Mouse (Mus musculus): Measurements from ENCODE around the gene Bag6.

Gene Bag6

DNA sequence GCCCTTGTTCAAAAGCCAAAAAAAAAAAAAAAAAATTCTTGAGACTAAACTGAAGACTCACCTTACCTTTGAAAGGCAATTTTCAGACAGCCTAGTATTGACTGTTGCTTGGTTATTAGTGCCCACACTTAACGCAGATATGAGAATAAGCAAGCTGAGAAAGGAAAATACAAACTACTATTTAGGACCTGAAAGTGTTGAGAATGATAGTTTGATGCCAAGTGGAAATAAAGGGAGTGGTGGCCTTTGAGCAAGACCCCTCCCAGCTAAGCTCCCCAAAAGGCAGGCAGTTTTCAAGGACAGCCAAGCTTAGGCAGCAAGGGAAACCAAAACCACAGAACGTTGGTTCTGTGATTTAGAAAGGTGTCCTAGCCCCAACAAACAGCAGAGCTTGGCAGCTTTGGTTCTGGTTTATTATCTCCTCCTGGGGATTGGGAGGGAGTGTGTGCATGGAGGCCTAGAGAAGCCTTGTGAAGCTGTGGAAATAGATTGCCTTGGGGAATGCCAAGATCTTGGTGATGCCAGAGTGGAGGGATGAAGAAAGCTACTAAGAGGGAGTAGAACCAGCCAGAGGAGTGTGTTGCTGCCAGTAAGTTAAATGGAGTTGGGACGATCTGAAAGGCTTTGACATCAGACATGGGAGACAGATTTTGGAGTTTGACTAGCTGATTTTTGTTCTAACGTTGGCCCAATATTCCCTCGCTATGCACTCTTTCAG, 13.1 kb downstream of the Bag6 start:
- no peak for DNase-seq

- DNase-seq = peak; percentile 44 to 50
Measured at GRCm38 (mm10) chr17:35152121-35152520, 17.1 kb downstream of the Bag6 start.

GRCm38 (mm10) chr17:35153077-35153476, 18.1 kb downstream of the Bag6 start:
- no peak for DNase-seq

DNA sequence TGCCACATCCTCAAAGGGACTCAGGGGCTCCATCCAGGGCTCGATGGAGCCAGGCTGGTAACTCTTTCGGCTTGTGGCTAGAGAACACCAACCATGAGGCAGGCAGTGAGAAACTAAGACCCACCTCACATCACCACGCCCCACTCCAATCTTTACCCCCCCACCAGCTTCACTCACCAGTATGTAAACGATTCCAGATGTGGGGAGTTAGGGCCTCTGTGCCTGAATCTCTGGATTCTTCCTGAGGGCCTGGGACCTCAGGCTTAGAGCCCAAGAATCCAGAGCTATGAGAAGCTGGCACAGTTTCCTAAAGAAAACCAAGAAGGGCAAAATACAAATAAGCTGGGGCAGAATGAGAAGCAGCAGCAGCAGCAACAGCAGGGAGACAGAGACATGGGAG, 19.0 kb downstream of the Bag6 start:
- DNase-seq = no peak

DNA sequence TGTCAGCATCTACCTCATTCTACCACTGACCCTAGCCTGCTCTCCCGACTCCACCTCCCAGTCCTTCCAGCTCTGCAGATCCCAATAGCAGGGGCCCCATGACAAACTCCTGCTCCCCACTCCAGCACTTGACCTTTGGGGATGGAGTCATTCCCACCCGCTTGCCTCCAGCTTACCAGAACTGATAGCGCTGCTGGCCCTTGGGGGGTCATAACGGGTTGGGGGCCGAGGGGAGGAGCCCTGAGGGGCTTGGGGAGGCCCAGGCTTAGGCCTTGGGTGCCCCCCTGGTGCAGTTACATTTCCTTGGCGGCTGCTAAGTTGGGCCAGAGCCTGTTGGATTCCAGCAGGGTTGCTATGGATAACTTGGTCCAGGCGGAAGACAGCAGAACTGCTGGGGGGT, 19.6 kb downstream of the Bag6 start:
- no peak for DNase-seq

DNA sequence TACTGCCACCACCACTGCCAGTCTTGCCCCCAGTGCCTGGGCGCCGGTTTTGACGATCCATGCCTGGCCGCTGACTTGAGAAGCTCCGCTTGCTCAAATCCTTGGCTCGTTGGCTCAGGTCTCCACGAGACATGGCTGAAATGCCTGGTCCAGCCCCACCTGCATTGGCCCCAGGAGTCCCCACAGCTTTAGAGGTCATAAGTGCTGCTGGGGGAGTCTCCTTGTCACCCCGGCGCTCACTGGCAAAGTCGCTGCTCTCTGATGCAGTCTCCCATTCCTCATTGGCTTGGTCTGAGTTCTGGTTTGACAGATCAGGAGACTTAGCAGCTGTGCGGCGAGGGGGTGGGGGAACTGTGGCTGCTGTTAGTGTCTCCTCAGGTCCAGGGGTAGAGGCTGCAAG, 20.5 kb downstream of the Bag6 start:
- DNase-seq = no peak

DNA sequence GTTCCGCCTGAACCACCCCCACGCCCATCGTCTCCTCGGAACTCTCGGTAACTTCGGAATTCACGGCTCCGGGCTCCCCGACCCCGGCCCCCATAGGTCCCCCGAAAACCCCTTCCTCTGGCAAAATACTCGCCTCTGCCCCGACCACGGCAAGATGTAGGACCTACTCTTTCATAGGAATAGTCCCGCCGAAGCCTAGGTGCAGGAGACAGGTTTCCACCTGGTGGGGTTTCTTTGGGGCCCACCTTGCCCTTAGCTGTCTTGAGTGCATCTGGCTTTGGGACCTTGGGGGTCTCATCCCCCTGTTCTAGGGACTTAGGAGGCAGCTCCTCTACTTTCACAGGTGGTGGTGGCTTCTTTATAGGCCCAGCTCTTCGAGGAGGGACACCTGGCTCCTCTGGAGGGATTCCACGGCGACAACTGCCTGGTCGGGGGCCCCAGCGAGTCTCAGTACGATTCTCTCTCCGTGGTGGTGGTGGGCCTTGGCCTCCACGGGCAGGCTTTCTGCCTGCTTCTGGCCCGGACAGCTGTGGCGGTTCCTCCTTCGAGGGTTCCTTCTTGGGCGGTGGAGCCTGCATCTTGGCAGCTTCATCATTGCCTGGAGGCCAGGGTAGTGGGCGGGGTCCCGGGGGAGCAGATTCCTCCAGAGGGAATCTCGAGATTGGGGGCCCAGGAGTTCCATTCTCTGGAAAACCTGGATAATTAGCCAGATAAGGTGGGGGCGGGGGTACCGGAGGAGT, 21.7 kb downstream of the Bag6 start:
- no peak for DNase-seq

DNA sequence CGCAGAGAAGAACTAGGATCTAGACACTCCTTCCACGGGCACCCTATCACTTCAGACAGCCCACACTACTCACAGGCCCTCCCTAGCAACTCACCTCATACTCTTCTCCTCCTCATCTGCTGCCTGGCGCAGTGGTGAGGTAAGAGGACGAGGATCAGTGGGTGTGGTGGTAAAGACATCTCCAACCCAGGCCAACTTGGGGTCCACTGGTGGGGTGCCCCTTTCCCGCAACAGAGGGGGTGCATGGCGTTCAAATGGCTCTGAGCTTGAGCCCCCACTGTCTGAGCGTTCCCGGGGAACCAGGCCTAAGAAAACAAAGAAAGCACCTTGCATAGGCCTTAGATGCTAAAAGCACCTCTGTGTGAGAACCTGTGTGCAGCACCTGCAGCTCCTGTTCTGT, 22.3 kb downstream of the Bag6 start:
- DNase-seq = no peak

DNA sequence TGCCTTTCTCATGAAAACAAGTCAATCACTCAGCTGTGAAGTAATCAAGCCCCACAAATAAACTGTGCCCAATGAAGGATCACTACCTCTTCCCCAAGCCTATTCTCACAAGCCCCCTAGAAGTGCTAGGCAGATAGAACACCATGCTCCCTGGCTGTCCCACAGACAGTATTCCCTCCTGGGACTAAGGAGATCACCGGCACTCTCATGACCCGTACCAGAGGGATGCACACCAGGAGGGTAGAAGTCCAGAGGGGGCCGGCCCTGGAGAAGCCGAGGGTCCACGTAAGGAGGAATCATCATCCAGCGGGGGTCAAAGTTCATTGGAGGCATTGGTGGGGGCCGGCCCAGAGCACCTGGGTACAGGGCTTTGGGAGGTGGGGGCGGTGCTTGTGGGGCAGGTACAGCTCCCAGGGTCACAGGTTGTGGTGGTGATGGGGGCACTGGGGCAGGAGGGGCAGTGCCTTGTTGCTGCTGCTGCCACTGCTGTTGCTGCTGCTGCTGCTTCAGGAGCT, 22.7 kb downstream of the Bag6 start:
- DNase-seq = no peak

- DNase-seq = no peak
Measured at GRCm38 (mm10) chr17:35158850-35159593, 24.0 kb downstream of the Bag6 start.

- DNase-seq = no peak
Measured at GRCm38 (mm10) chr17:35159638-35160037, 24.7 kb downstream of the Bag6 start.

GRCm38 (mm10) chr17:35161421-35161820, 26.4 kb downstream of the Bag6 start:
- DNase-seq = no peak

- no peak for DNase-seq
Measured at GRCm38 (mm10) chr17:35162121-35162520, 27.1 kb downstream of the Bag6 start.

- peak; percentile 54 to 73 for DNase-seq
Measured at GRCm38 (mm10) chr17:35162730-35163129, 27.8 kb downstream of the Bag6 start.

DNA sequence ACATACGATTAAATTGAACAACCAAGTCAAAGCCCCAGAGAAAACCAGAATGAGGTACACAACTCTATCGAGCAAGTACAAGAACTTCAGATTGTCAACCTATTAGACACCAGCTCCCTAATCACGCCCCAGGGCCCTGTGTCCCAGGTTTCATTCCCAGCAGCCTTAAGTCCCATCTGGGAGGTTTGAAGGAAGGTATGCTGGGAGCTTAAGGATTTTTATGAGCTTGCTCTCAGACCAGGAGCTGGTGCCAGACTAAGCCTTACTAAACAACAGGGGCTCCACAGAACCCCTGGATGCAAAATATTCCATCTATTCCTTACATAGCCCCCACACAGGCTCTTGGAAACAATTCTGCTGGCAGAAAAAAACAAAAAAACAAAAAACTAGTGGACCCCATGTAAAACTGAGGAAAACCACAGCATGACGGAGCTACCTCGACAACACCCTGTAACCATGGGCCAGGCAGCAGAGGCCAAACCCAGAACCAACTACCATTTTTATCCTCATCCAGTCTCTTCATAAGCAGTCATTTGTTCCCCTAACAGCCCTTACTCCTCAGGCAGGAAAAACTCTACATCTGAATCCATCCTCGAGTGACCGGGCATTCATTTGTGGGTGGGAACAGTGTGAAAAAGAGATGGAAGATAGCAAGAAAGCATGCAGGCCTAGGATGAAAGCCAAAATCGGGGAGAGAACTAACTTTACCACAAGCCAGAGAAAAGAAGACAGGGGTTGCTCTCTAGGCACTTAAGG, 28.5 kb downstream of the Bag6 start:
- no peak for DNase-seq

DNA sequence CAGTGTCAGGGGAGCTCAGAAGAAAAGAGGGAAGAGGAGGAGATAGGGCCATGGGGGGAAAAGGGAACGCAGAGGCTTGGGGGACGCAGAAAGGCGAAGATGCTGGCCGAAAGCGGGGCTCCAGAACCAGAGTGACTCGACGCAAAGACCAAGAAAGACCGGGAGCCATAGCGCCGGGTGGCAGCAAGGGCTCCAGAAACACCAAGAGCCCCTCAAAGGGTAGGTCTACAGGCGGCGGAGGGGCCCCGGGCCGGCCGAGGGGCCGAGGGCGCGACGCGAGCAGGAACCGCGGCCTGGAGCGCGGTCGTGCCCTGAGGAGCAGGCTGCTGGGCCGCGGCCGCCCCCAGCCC, 29.2 kb downstream of the Bag6 start:
- peak in 1 of 2 experiments; percentile 39 for DNase-seq

DNA sequence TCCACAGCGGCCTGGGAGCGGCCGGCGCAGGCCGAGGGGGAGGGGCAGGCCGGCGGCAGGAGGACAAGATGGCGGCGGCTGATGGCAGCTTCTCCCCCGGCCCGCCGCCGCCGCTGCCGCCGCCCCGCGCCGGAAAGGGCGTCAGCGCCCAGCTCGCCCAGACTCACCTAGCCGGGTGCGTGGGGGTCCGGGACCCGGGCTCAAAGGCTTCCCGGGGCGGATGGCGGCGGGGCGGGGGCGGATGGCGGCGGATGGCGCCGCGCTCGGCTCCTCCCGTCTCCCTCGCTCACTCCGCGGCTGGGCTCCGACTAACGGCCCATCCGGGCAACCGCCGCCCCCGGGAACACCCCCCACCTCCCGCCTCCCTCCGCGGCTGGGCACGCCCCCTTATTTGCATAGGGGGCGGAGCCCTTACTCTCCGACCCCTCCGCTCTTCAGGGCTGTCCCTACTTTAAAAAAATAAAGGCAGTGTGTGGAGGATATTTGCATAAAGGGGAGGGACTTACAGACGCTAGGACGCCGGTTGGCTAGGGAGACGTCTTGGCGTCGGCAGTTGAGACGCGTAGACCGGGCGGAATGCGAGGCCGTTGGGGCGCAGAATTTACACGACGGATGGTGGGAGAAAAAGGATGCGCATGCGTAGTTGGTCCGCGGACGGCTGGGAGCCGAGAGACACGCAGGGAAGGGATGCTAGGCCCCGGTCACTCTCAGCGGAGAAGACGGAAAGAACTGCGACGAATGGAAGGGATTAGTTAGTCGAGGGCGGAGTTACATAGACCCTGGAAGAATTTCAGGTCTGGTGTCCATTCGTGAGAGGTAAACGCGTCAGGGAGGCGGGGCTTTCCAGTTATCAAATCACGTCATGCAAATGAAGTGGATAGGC, 29.8 kb downstream of the Bag6 start, which contains the start of gene Prrc2a:
TSS of gene Prrc2a (minus strand) at position 330 of the 883 bp plus-strand sequence.
- peak; percentile 97 to 99 for DNase-seq

GRCm38 (mm10) chr17:35165451-35166155, 30.6 kb downstream of the Bag6 start:
- no peak for DNase-seq

- peak; percentile 82 to 83 for DNase-seq
Measured at GRCm38 (mm10) chr17:35166352-35167035, 31.5 kb downstream of the Bag6 start.

DNA sequence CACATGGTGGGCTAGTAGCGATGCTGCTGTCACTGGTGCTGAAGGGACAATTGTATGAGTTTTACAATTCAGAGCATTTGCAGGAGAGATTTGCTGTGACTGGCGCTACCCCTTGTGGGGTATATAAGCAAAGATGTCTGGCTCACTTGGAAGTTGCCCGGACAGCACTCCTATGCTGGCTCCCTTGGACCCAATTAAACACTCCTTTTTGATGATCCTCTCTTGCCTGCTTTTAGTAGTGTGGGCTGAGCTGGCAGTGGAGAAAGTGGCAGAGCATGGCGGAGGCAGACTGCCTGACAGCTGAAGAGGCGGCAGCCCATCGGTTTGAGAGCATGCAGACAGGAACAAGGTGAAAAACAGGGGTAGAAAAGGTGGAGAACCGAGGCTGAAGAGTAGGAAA, 32.8 kb downstream of the Bag6 start:
- no peak for DNase-seq

Data from kidney, postnatal 36 days (tissue).